Mouse (Mus musculus): ENCODE measurements around the gene Sh3bp5.

Gene Sh3bp5

GRCm38 (mm10) chr14:31389421-31390147 is 46.3 kb downstream of the Sh3bp5 start:
- no peak for DNase-seq

GRCm38 (mm10) chr14:31388086-31388872 is 47.6 kb downstream of the Sh3bp5 start:
- no peak for DNase-seq

- peak; percentile 69 for DNase-seq
Measured at GRCm38 (mm10) chr14:31387301-31387981, 48.4 kb downstream of the Sh3bp5 start.

GRCm38 (mm10) chr14:31385977-31386697 is 49.7 kb downstream of the Sh3bp5 start:
- peak; percentile 85 for DNase-seq

- peak; percentile 6 for DNase-seq
Measured at GRCm38 (mm10) chr14:31385406-31385805, 50.5 kb downstream of the Sh3bp5 start.

GRCm38 (mm10) chr14:31384366-31385323 is 51.2 kb downstream of the Sh3bp5 start:
- DNase-seq = peak; percentile 12

GRCm38 (mm10) chr14:31383470-31384050 is 52.3 kb downstream of the Sh3bp5 start:
- peak; percentile 5 for DNase-seq

- no peak for DNase-seq
Measured at GRCm38 (mm10) chr14:31382276-31382675, 53.6 kb downstream of the Sh3bp5 start.

GRCm38 (mm10) chr14:31376331-31376730 is 59.5 kb downstream of the Sh3bp5 start:
- DNase-seq = no peak

- no peak for DNase-seq
Measured at GRCm38 (mm10) chr14:31374390-31374789, 61.5 kb downstream of the Sh3bp5 start.

GRCm38 (mm10) chr14:31369377-31369776 is 66.5 kb downstream of the Sh3bp5 start:
- no peak for DNase-seq

- DNase-seq = no peak
Measured at GRCm38 (mm10) chr14:31367951-31368350, 67.9 kb downstream of the Sh3bp5 start.

- peak; percentile 89 for DNase-seq
Measured at GRCm38 (mm10) chr14:31365350-31365749, 70.5 kb downstream of the Sh3bp5 start.

GRCm38 (mm10) chr14:31364589-31364988 is 71.3 kb downstream of the Sh3bp5 start:
- no peak for DNase-seq

- DNase-seq = no peak
Measured at GRCm38 (mm10) chr14:31362236-31362635, 73.6 kb downstream of the Sh3bp5 start.

GRCm38 (mm10) chr14:31345367-31345766 is 90.5 kb downstream of the Sh3bp5 start:
- no peak for DNase-seq

GRCm38 (mm10) chr14:31343241-31343640 is 92.6 kb downstream of the Sh3bp5 start:
- DNase-seq = no peak

- DNase-seq = no peak
Measured at GRCm38 (mm10) chr14:31337947-31338346, 97.9 kb downstream of the Sh3bp5 start.

- no peak for DNase-seq
Measured at GRCm38 (mm10) chr14:31337406-31337805, 98.5 kb downstream of the Sh3bp5 start.

- peak; percentile 100 for DNase-seq
Measured at GRCm38 (mm10) chr14:31336369-31337155, 99.3 kb downstream of the Sh3bp5 start, which contains the start of gene Capn7. Gene Capn7 (plus strand): TSS chr14:31336638.

All from thymus, postnatal 4 days (tissue).